Mouse (Mus musculus) small intestine, adult 2 months (tissue): ENCODE results near the gene Dennd2d.

Experiments used
- CTCF ChIP-seq: fragments of 200-500 bp; IDR thresholded peaks from 2 replicates; pipeline ENCODE4 v1.5.1; 2012; ENCODE audit warnings: low read depth, mild to moderate bottlenecking, control low read depth, inconsistent platforms, low read length, moderate library complexity, mixed read lengths; ENCODE audit not compliant: insufficient replicate concordance, insufficient read length; ENCODE audit errors: extremely low read depth
- POLR2A ChIP-seq: fragments of 200-500 bp; IDR thresholded peaks from 2 replicates; pipeline ENCODE4 v1.6.1; 2012; ENCODE audit warnings: low read depth, mild to moderate bottlenecking, control low read depth, inconsistent platforms, low read length, moderate library complexity

- TF ChIP-seq POLR2A (no peak), CTCF (no peak)
These were observed 20.7 kb downstream of the Dennd2d start for GRCm38 (mm10) chr3:106502892-106503291.
